Comparison of ENCODE assay signal across 25 mouse cellular contexts in the genomic region with DNA sequence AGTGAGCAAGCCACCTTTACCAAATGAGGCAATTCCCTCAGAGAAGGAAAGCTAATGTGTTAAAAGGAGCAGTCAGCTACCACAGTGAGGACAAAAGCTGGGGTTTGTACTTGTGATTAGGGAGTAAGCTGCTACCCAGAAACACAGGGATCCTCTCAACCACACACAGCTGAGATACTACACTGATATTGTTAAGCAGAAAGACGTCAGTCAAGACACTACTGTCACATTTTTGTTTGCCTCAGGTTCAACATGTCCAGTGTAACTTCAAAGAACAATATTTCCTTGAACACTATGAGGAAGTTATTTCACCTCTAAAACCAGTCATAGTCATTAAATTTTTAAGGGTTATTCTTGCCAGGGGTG. TPM values are rescaled to one million over a fixed set of nuclear protein-coding genes. Genes with fewer than 3 reads are reported as not detected.
DNase-seq lines count a peak whose midpoint lies in the region; ATAC-seq and TF ChIP-seq lines count a peak whose summit lies in the region.
"Had no signal": no experiment of that assay in that cellular context is flagged by ENCODE, and none has a peak within 500 bp of the region (broad histone marks: within the 10 kb centered on the region; RNA-seq: fewer than 3 reads in every experiment).

No protein-coding gene starts in this region.

- DNase-seq in heart, adult 11 months: peak; percentile 48
- no peak for DNase-seq in heart, adult 2 months
- DNase-seq in 416B (ENCODE audit: low read depth): peak; percentile 26
- no peak for DNase-seq in testis, postnatal 14 days (ENCODE audit: low spot score)
- DNase-seq in kidney, postnatal 14 days: no peak
- DNase-seq: adrenal gland, adult 2 months; adrenal gland, postnatal 36 days; cerebellum, adult 18-20 months; cerebellum, postnatal 10 days; gastrocnemius, postnatal 14 days; heart, adult 18-20 months; heart, postnatal 4 days; kidney, adult 8-10 months; layer of hippocampus, adult 9-11 months had no signal

- intact Hi-C loops in heart, adult 2 months (cut with DNase I): no loop called here

- no peak overlapping the region for H3K4me3 ChIP-seq in heart, adult 2 months
- H3K4me3 ChIP-seq in liver, embryonic 12.5 days: no peak overlapping the region
- H3K4me3 ChIP-seq: forebrain, embryonic 13.5 days; heart, embryonic 12.5 days; hindbrain, embryonic 13.5 days; lung, embryonic 15.5 days; neural tube, embryonic 13.5 days had no signal

- no peak for TF ChIP-seq POLR2A in heart, adult 2 months (IDR thresholded peaks at IDR 0.05; ENCODE audit: insufficient read depth, low read depth, low read length)

- H3K79me2 ChIP-seq in heart, adult 2 months (replicated peaks; ENCODE audit: control insufficient read depth, insufficient read depth, low read length): no peaks in the 10 kb centered on the region

- H3K27me3 ChIP-seq in heart, adult 2 months (ENCODE audit: control insufficient read depth, insufficient read depth, low read length): no peaks in the 10 kb centered on the region
- peaks cover 12% of the 10 kb centered on the region for H3K27me3 ChIP-seq in liver, embryonic 12.5 days (replicated peaks)
- H3K27me3 ChIP-seq: forebrain, embryonic 13.5 days; heart, embryonic 12.5 days; hindbrain, embryonic 13.5 days; lung, embryonic 15.5 days; neural tube, embryonic 13.5 days had no signal

- TF ChIP-seq CTCF in heart, adult 2 months (IDR thresholded peaks at IDR 0.05): no peak

- no peak for ATAC-seq in liver, embryonic 12.5 days
- ATAC-seq in megakaryocyte progenitor cell, adult 5-6 weeks (replicated peaks; ENCODE audit: poor library complexity): 0 out of 2 replicates have a peak, but pooled peaks have one; percentile 14
- ATAC-seq: activated CD4-positive, CD25-positive, alpha-beta regulatory T cell, adult 4 months; CD4-positive, CD25-positive, alpha-beta regulatory T cell, adult 4 months; forebrain, embryonic 13.5 days; intestine, embryonic 16.5 days had no signal

- 68% methylated on average over 1 of the region's 1 CpGs for WGBS in heart, adult 2 months
- WGBS in liver, embryonic 12.5 days (ENCODE audit: insufficient replicate concordance): 28% methylated on average over 1 of the region's 1 CpGs

- no peak overlapping the region for H3K9ac ChIP-seq in heart, adult 2 months (ENCODE audit: low read depth, low read length)
- H3K9ac ChIP-seq in liver, embryonic 12.5 days: no peak overlapping the region
- H3K9ac ChIP-seq: forebrain, embryonic 13.5 days; heart, embryonic 12.5 days; hindbrain, embryonic 13.5 days; lung, embryonic 15.5 days; neural tube, embryonic 13.5 days had no signal

- H3K9me3 ChIP-seq in liver, embryonic 12.5 days (replicated peaks): no peaks in the 10 kb centered on the region
- H3K9me3 ChIP-seq: forebrain, embryonic 13.5 days; hindbrain, embryonic 13.5 days; lung, embryonic 15.5 days had no signal

- H3K27ac ChIP-seq in heart, adult 2 months: no peak overlapping the region
- no peak overlapping the region for H3K27ac ChIP-seq in liver, embryonic 12.5 days
- H3K27ac ChIP-seq: forebrain, embryonic 13.5 days; hindbrain, embryonic 13.5 days; kidney, postnatal 0 days; lung, embryonic 15.5 days; neural tube, embryonic 13.5 days had no signal

- peak overlapping the region; percentile 17 for H3K4me2 ChIP-seq in liver, embryonic 12.5 days
- H3K4me2 ChIP-seq: forebrain, embryonic 13.5 days; heart, embryonic 12.5 days; hindbrain, embryonic 13.5 days; lung, embryonic 15.5 days; neural tube, embryonic 13.5 days had no signal

- no peaks in the 10 kb centered on the region for H3K36me3 ChIP-seq in heart, adult 2 months (ENCODE audit: control insufficient read depth, insufficient read depth, low read length)
- H3K36me3 ChIP-seq in liver, embryonic 12.5 days: no peaks in the 10 kb centered on the region
- H3K36me3 ChIP-seq: heart, embryonic 12.5 days; hindbrain, embryonic 13.5 days; lung, embryonic 15.5 days; neural tube, embryonic 13.5 days had no signal

- no peaks in the 10 kb centered on the region for H3K4me1 ChIP-seq in heart, adult 2 months (ENCODE audit: control insufficient read depth, insufficient read depth, low read length)
- peaks cover 34% of the 10 kb centered on the region for H3K4me1 ChIP-seq in liver, embryonic 12.5 days
- H3K4me1 ChIP-seq: forebrain, embryonic 13.5 days; neural tube, embryonic 13.5 days had no signal

- TF ChIP-seq EP300 in heart, adult 2 months (IDR thresholded peaks at IDR 0.05; ENCODE audit: insufficient read depth, low read depth, low read length): no peak

RNA-seq across cellular contexts. Expression of a gene that starts 34.3 kb away (rescaled TPM):
- 10 to 100 TPM; 56.2 to 58.7 TPM for total RNA-seq in heart, adult 2 months (2021)
- polyA plus RNA-seq in heart, adult 2 months (2012; rRNA removed): 19.9 and 35.8 TPM in 2 replicates
- polyA plus RNA-seq in liver, embryonic 12.5 days (2016; fragmentation: Nextera tagmentation; extraction: Ambion mirVana): 42.0 and 43.0 TPM in 2 replicates
- total RNA-seq in megakaryocyte progenitor cell, adult 5-6 weeks (2015): 87.8 and 104 TPM in 2 replicates
- 75.0 and 89.2 TPM in 2 replicates for total RNA-seq in megakaryocyte progenitor cell, adult 5-6 weeks (2017)

RNA-seq across cellular contexts. Expression of a gene that starts 59.5 kb away (rescaled TPM):
- total RNA-seq in heart, adult 2 months (2021): 1 to 10 TPM; 1.7 to 1.9 TPM
- 1.5 and 2.6 TPM in 2 replicates for polyA plus RNA-seq in heart, adult 2 months (2012; rRNA removed)
- polyA plus RNA-seq in liver, embryonic 12.5 days (2016; fragmentation: Nextera tagmentation; extraction: Ambion mirVana): 0.97 and 1.1 TPM in 2 replicates
- 0.05 TPM in 1 of 2 replicates, not detected in the other for total RNA-seq in megakaryocyte progenitor cell, adult 5-6 weeks (2015)
- total RNA-seq in megakaryocyte progenitor cell, adult 5-6 weeks (2017): 0.08 TPM in 1 of 2 replicates, not detected in the other

Comparison
In these comparisons a context has a peak if more than half of its experiments do, and no peak if none do; other contexts are left out.
1. DNase-seq: peak in heart, adult 11 months (single experiment) and 416B (single experiment); none in heart, adult 2 months (0 of 2), testis, postnatal 14 days (single experiment) and kidney, postnatal 14 days (single experiment).